Mouse (Mus musculus) lung, embryonic 15.5 days (tissue): ENCODE data around the gene Phc1. TPM values are rescaled to one million over a fixed set of nuclear protein-coding genes. Genes with fewer than 3 reads are reported as not detected.
"Not testable (repeated sequence)": the region's sequence is repeated elsewhere in the genome, so short reads cannot be mapped to it uniquely, and the experiment has no call there.

Source experiments
- ATAC-seq: fragments of 200-750 bp; cut with Nextera tagmentation; 2 replicates; pipeline ENCODE4 v1.8.0; 2017; ENCODE audit warnings: moderate number of reproducible peaks, borderline replicate concordance; ENCODE audit not compliant: low FRiP score, low TSS enrichment; ENCODE audit errors: extremely low read depth
- H3K27ac ChIP-seq: fragments of 300-500 bp; sonication (generic); 2 replicates; pipeline ENCODE4 v1.5.1; 2015; ENCODE audit warnings: moderate library complexity, mild to moderate bottlenecking, inconsistent platforms
- H3K27me3 ChIP-seq: fragments of 300-500 bp; sonication (generic); 2 replicates; pipeline ENCODE4 v1.6.1; 2015; ENCODE audit warnings: inconsistent platforms
- H3K36me3 ChIP-seq: fragments of 300-500 bp; sonication (generic); 2 replicates; pipeline ENCODE4 v1.6.1; 2015; ENCODE audit warnings: inconsistent platforms
- H3K4me1 ChIP-seq: fragments of 300-500 bp; sonication (generic); 2 replicates; pipeline ENCODE4 v1.6.1; 2015; ENCODE audit warnings: inconsistent platforms
- H3K4me2 ChIP-seq: fragments of 300-500 bp; sonication (generic); 2 replicates; pipeline ENCODE4 v1.6.1; 2015; ENCODE audit warnings: inconsistent platforms, mild to moderate bottlenecking, moderate library complexity
- H3K4me3 ChIP-seq: fragments of 300-500 bp; sonication (generic); 2 replicates; pipeline ENCODE4 v1.5.1; 2015; ENCODE audit warnings: mild to moderate bottlenecking, inconsistent platforms
- H3K9ac ChIP-seq: fragments of 300-500 bp; sonication (generic); 2 replicates; pipeline ENCODE4 v1.6.1; 2015; ENCODE audit warnings: inconsistent platforms
- H3K9me3 ChIP-seq: fragments of 300-500 bp; sonication (generic); 2 replicates; pipeline ENCODE4 v1.6.1; 2016; ENCODE audit warnings: inconsistent platforms
- WGBS: fragments of 180-500 bp; shearing (Covaris S2); methylation state at CpG from one replicate; pipeline ENCODE4 v1.1.7; 2015; 5-methylcytosine and 5-hydroxymethylcytosine counted together
- polyA plus RNA-seq: library from polyadenylated mRNA; unstranded; fragments of >200 nt; fragmentation: Nextera tagmentation; extraction: Ambion mirVana; gene quantifications from 2 replicates; pipeline ENCODE4 v1.2.1, GENCODE M21; 2015

Phc1 gene
- polyA plus RNA-seq = 15.5 and 16.3 TPM in 2 replicates

- 1% methylated on average over 17 of the region's 17 CpGs for WGBS
- peak within 1 kb of the TSS; percentile 81 for H3K4me3 ChIP-seq
Observed at GRCm38 (mm10) chr6:122340349-122341000, at the start of gene Phc1. Phc1 (minus strand) TSS chr6:122340561.

GRCm38 (mm10) chr6:122389986-122390385 lies 49.6 kb upstream of the Phc1 start:
- H3K9ac ChIP-seq, H3K36me3 ChIP-seq, H3K9me3 ChIP-seq, H3K4me1 ChIP-seq, H3K4me3 ChIP-seq, ATAC-seq, H3K4me2 ChIP-seq, H3K27me3 ChIP-seq, H3K27ac ChIP-seq: not testable (repeated sequence)
- whole genome bisulfite sequencing = 79% methylated on average over 3 of the region's 3 CpGs

More at GRCm38 (mm10) chr6:122340349-122341000, at the start of gene Phc1:
- H3K4me1 ChIP-seq = peaks cover 31% of the 10 kb centered on the region
- peak within 1 kb of the TSS; percentile 61 for H3K4me2 ChIP-seq
- peak within 1 kb of the TSS; percentile 67 for H3K9ac ChIP-seq
- peak; percentile 28; the same call in 1 of the 2 replicates for ATAC-seq
- no peaks in the 10 kb centered on the region for H3K27me3 ChIP-seq
- H3K9me3 ChIP-seq = no peaks in the 10 kb centered on the region
- peak within 1 kb of the TSS; percentile 94 for H3K27ac ChIP-seq
- peaks cover 7% of the 10 kb centered on the region for H3K36me3 ChIP-seq

GRCm38 (mm10) chr6:122387177-122388028 lies 47.0 kb upstream of the Phc1 start:
- not testable (repeated sequence) for H3K36me3 ChIP-seq, H3K27me3 ChIP-seq, H3K9ac ChIP-seq, H3K4me3 ChIP-seq, H3K9me3 ChIP-seq, H3K4me1 ChIP-seq, H3K27ac ChIP-seq, ATAC-seq, H3K4me2 ChIP-seq
- WGBS = 82% methylated on average over 12 of the region's 12 CpGs

- no peak for ATAC-seq
- Histone ChIP-seq H3K4me3 (no peak overlapping the region), H3K4me2 (no peak overlapping the region), H3K9ac (no peak overlapping the region), H3K36me3 (no peaks in the 10 kb centered on the region), H3K27me3 (no peaks in the 10 kb centered on the region), H3K9me3 (no peaks in the 10 kb centered on the region), H3K4me1 (no peaks in the 10 kb centered on the region), H3K27ac (no peak overlapping the region)
- 60% methylated on average over 5 of the region's 5 CpGs for WGBS
Observed at GRCm38 (mm10) chr6:122385724-122386123, 45.4 kb upstream of the Phc1 start.

- Histone ChIP-seq H3K9ac (no peak overlapping the region), H3K27me3 (no peaks in the 10 kb centered on the region), H3K36me3 (no peaks in the 10 kb centered on the region), H3K4me3 (no peak overlapping the region), H3K4me1 (no peaks in the 10 kb centered on the region), H3K9me3 (no peaks in the 10 kb centered on the region), H3K4me2 (no peak overlapping the region), H3K27ac (no peak overlapping the region)
- 67% methylated on average over 13 of the region's 13 CpGs for WGBS
- no peak for ATAC-seq
Observed at GRCm38 (mm10) chr6:122384886-122385285, 44.5 kb upstream of the Phc1 start.

- no peak overlapping the region for H3K4me2 ChIP-seq
- no peaks in the 10 kb centered on the region for H3K4me1 ChIP-seq
- H3K27ac ChIP-seq = no peak overlapping the region
- H3K4me3 ChIP-seq = no peak overlapping the region
- no peak for ATAC-seq
- no peak overlapping the region for H3K9ac ChIP-seq
- no peaks in the 10 kb centered on the region for H3K36me3 ChIP-seq
- no peaks in the 10 kb centered on the region for H3K9me3 ChIP-seq
- H3K27me3 ChIP-seq = no peaks in the 10 kb centered on the region
- 72% methylated on average over 5 of the region's 5 CpGs for WGBS
Observed at GRCm38 (mm10) chr6:122383211-122383610, 42.9 kb upstream of the Phc1 start.

- Histone ChIP-seq H3K4me1 (no peaks in the 10 kb centered on the region), H3K4me2 (no peak overlapping the region), H3K27me3 (no peaks in the 10 kb centered on the region), H3K4me3 (no peak overlapping the region), H3K9me3 (no peaks in the 10 kb centered on the region), H3K36me3 (no peaks in the 10 kb centered on the region), H3K9ac (no peak overlapping the region), H3K27ac (no peak overlapping the region)
- ATAC-seq = no peak
- WGBS = 74% methylated on average over 8 of the region's 8 CpGs
Observed at GRCm38 (mm10) chr6:122382046-122382445, 41.7 kb upstream of the Phc1 start.

GRCm38 (mm10) chr6:122368245-122368644 lies 27.9 kb upstream of the Phc1 start:
- H3K4me3 ChIP-seq = no peak overlapping the region
- H3K27me3 ChIP-seq = no peaks in the 10 kb centered on the region
- no peak overlapping the region for H3K4me2 ChIP-seq
- no peaks in the 10 kb centered on the region for H3K36me3 ChIP-seq
- 77% methylated on average over 3 of the region's 3 CpGs for WGBS
- H3K4me1 ChIP-seq = no peaks in the 10 kb centered on the region
- H3K9ac ChIP-seq = no peak overlapping the region
- no peaks in the 10 kb centered on the region for H3K9me3 ChIP-seq
- ATAC-seq = no peak
- no peak overlapping the region for H3K27ac ChIP-seq

GRCm38 (mm10) chr6:122366976-122367375 lies 26.6 kb upstream of the Phc1 start:
- 38% methylated on average over 3 of the region's 3 CpGs for WGBS
- no peak overlapping the region for H3K4me3 ChIP-seq

GRCm38 (mm10) chr6:122366287-122366686 lies 25.9 kb upstream of the Phc1 start:
- Histone ChIP-seq H3K9ac (no peak overlapping the region), H3K4me2 (no peak overlapping the region), H3K4me3 (no peak overlapping the region), H3K27me3 (no peaks in the 10 kb centered on the region), H3K36me3 (no peaks in the 10 kb centered on the region), H3K4me1 (no peaks in the 10 kb centered on the region), H3K27ac (no peak overlapping the region), H3K9me3 (no peaks in the 10 kb centered on the region)
- 32% methylated on average over 2 of the region's 2 CpGs for WGBS
- no peak for ATAC-seq

More at GRCm38 (mm10) chr6:122366976-122367375, 26.6 kb upstream of the Phc1 start:
- Histone ChIP-seq H3K27me3 (no peaks in the 10 kb centered on the region), H3K4me1 (no peaks in the 10 kb centered on the region), H3K9ac (no peak overlapping the region), H3K27ac (no peak overlapping the region), H3K36me3 (no peaks in the 10 kb centered on the region), H3K9me3 (no peaks in the 10 kb centered on the region), H3K4me2 (no peak overlapping the region)
- no peak for ATAC-seq

- Histone ChIP-seq H3K4me3 (no peak overlapping the region), H3K9me3 (no peaks in the 10 kb centered on the region), H3K27me3 (no peaks in the 10 kb centered on the region), H3K4me2 (no peak overlapping the region), H3K27ac (no peak overlapping the region), H3K36me3 (no peaks in the 10 kb centered on the region), H3K4me1 (no peaks in the 10 kb centered on the region), H3K9ac (no peak overlapping the region)
- ATAC-seq = no peak
- WGBS = 40% methylated on average over 3 of the region's 3 CpGs
Observed at GRCm38 (mm10) chr6:122365706-122366105, 25.3 kb upstream of the Phc1 start.

- Histone ChIP-seq H3K36me3 (no peaks in the 10 kb centered on the region), H3K4me2 (no peak overlapping the region), H3K9ac (no peak overlapping the region), H3K27me3 (no peaks in the 10 kb centered on the region), H3K9me3 (no peaks in the 10 kb centered on the region), H3K4me3 (no peak overlapping the region), H3K4me1 (no peaks in the 10 kb centered on the region), H3K27ac (no peak overlapping the region)
- ATAC-seq = no peak
- 83% methylated on average over 1 of the region's 1 CpGs for WGBS
Observed at GRCm38 (mm10) chr6:122357089-122357488, 16.7 kb upstream of the Phc1 start.
